Mouse (Mus musculus): Measurements from ENCODE around the gene Uox.

Uox gene

DNA sequence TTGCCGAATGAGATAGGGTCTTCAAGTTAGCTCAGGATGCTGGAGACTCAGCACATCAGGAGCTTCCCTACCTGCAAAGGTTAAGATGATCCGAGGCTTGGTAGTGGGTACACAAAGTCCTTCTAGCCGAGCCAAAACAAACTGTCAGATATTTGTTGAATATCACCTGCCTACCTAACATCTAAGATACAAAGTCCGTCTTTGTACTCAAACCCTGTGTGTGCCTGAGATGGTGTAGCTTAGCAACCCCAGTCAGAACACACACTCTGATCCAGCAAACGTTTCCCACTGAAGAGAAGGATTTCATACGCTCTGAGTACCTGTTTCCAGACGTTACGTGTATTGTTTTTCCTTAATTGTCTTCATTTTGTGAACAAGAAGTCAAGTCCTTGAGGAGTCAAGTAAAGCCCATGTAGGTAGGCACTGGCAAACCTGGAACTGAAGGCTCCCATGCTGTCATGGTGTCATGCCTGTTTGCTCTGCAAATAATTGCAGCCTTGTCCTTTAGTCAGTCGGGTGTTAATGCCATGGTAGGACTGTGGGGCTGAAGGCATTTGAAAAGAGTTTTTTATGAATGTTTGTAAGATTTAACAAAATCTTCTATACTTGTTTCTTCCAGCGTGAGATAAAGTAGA, at the start of gene Uox:
Gene Uox (plus strand): TSS at position 279 of the 635 bp plus-strand sequence.
- no peak for DNase-seq (ENCODE audit: low read depth)

DNA sequence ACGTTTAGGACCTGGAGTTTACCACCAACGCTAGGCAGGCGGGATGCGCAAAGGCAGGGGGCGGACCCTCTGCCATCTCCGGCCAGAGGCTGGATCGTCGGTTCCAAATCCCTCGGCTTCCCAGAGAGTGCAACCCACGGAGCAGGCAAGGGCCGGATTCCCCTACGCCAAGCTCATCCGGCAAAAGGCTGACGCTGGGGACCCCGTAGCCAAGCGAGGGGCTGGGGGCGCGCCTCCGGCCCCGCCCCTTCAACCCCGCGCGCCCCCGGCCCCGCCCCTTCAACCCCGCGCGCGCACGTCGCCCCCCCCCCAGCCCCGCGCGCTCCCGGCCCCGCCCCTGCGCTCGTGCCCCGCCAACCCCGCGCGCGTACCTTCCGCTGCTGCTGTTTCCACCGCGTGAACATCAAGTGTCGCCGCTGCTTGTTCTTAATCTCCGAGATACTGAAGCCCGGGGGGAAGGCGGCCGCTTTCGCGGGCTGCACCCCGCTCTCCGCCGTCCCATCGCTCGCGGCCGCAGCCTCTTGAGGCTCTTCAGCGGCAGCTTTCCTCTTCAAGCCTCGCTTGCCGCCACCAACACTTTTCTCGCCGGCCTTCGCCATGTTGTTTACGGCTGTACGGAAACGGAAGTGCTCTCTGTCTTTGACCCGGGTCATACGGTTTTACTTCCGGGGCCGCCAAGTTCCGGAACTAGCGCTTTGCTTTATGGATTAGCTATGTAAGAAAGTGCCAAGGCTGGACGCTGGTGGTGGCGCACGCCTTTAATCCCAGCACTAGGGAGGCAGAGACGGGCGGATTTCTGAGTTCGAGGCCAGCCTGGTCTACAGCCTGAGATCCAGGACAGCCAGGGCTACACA, 49.2 kb upstream of the Uox start, which contains the start of gene Rpf1:
Gene Rpf1 (minus strand): TSS at position 632 of the 854 bp plus-strand sequence.
- DNase-seq (ENCODE audit: low read depth) = peak; percentile 85

DNA sequence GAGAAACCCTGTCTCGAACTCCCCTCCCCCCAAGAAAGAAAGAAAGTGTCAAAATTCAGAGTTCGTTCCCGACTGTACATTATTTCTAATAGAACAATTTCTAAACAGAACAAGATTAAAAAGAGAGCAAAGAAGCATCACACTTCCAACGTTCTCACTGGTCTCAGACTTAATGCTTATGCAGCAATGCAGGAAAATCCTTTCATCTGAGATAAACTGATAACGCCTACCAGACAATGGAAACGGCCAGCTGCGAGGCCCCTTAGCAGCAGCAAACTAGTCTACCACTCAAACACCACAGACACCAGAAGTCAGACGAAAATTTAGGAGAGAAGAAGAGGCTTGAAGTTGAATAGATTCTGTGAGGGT, 48.6 kb upstream of the Uox start:
- no peak for DNase-seq (ENCODE audit: low read depth)

- DNase-seq (ENCODE audit: low read depth) = no peak
Measured at GRCm38 (mm10) chr3:146528335-146528734, 41.9 kb upstream of the Uox start.

DNA sequence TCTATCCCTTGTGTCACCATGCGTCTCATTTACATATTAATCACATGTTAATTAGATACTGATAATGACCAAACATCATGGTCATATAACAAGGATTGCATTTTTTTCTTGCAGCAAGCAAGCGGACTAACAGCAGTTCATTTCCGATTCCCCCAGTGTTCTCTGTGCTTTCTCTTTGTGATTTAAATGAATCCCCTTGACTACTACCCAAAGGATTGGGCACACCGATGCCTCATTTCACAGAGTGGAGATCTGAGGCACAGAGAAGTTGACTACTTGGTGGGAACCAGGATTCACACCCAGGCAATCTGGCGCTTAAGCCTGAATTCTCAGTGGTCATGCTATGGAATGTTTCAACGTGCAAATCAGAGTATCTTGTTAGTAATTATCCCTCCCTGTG, 35.2 kb upstream of the Uox start:
- no peak for DNase-seq (ENCODE audit: low read depth)

DNA sequence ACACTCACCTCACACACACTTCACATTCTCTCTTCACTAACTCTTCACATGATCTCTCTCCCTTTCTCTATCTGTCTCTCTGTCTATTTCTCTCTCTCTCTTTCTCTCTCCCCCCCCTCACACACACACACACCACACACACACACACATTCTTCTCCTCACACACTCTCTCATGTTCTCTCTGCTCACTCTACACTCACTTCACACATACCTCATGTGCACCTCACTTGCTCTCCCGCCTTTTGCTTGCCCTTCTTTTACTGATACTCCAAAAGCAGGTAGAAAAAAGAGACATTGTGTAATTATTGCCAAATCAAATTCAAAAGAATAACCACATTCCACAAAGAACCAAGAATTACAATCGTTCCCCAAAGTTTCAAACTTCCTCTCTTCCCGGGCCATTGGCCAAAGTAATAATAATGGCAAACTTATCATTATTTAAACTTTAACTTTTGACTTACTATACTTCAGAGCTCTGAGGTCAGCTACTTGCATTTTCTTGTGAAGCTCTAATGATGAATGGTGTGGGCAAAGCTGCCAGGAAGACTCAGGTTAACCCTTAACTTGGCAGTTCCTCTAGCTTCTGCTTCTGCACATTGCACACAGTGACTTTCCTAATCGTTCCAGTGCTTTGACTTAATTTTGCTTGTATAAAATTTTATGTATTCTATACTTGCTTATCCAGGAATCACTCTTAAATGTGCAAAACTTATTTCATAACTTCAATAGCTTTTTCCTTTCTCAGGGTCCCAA, 29.5 kb upstream of the Uox start:
- no peak for DNase-seq (ENCODE audit: low read depth)

GRCm38 (mm10) chr3:146543632-146544031, 26.6 kb upstream of the Uox start:
- DNase-seq (ENCODE audit: low read depth) = no peak

DNA sequence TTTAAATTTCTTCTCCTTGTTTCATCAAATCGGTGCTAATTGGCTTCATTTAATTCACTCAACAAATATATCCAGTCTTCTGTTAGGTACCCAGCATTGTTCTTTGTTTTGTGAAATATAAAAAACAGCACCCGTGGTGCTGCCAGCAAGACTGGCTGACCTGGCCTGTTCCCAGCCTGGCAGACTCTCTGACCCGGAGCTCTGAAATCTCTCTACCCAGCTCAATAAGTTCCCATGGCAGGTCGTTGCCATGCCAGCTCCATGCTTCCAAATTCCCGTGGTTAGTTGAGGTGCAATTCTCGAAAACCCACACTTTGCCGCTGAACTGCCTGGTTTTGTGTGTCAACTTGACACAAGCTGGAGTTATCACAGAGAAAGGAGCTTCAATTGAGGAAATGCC, 15.4 kb upstream of the Uox start:
- DNase-seq (ENCODE audit: low read depth) = no peak

DNA sequence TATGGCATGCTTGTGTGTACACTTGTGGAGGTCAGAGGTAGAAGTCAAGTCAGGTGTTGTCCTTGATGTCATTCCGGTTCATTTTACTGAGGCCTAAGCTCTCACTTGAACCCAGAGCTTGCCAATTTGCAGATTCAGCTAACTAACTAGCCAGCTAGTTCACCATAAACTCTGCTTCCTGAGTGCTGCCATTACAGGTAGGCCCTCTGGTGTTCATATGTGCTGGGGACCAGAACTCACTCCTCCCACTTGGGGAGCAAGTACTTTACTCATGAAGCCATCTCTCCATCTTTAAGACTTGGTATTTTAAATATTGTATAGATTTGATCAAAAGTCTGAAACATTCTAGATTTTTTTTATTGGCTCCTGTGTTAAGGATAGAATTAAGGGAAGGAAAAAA, 13.7 kb upstream of the Uox start:
- DNase-seq (ENCODE audit: low read depth) = no peak

DNA sequence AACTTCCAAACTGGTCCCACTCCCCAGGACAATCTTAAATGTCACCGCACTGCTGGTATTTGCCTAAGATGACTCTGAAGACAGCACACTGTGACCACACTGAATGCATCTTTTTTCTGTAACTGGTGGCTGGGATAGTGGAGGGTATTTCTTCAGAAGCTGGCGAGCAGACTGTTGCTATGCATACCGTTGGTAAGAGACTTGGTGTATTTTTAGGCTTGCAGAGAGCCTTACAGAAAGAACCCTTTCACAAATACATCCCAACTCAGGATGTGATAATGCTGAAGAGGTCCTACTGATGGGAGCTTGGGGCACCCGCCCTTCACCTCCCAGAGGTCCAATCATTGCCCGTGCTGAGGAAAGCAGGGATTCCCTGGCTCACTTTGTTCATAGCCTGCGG, 12.7 kb upstream of the Uox start:
- DNase-seq (ENCODE audit: low read depth) = no peak

DNA sequence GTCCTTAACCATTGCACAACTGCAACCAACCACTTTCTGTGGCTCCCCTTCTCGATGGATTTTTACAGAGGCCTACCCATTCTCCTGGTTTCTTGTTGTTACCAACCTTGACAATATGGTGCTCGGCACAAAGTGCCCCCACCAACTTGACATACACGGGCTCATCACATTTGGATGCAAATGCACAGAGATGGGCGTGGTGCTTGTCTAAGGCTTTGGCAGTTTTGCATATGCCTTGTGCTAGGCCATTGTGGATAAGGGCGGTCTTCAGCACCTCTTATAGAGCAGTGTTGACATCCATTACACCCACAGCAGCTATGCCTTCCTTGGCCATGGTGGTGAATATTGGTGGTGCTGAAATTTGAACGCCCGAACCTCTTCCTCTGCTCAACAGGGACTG, 7.3 kb upstream of the Uox start:
- DNase-seq (ENCODE audit: low read depth) = no peak

DNA sequence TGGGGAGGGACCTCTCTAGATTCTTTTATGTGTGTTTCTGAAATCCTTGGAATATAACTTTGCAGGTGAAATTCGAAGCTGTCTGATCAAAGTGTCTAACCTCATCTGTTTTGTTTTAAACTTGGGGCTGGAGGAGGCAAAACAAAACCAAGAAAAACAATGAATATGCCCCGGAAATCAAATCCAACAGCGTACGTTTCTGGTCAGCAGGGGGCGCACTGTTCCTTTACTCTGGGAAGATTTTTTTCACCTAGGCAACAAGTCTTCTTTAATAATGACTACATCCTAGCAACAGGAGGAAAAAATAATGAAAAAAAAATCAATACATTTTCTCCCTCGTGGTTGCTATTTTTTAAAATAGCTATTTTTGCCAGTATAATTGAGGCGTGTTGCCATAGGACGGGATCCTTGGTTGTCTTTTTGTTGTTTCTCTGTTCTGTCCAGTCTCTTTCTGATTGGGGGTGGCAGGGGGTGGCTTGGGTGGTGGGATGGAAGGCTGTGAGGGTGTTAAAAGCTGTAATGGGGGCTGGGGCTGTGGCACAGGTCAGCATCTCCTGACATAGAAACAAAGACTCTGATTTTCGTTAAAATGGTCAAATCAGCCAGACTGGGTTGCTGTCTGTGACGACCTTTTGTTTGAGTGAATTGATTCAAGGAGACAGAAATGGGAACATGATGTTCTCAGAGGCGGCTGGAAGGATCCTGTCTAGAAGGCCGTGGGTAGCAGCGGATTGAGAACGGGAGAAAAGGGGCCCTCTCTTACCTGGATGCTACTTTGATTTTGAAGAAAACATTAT, 5.8 kb upstream of the Uox start:
- peak; percentile 76 for DNase-seq (ENCODE audit: low read depth)

DNA sequence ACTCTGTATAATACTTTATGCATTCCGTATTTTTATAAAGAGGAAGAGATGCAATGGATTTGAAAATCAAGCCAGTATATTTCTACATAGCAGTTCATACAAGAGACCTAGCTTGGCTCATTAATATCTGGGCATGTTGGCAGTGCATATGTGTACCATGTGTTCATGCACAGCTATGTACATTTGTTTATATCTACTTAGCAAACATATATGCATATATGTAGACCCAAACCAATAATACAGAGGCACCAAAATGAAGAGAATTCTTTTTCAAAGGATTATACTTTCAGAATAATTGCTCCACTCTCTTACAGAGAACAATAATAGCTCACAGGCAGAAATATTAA, 5.2 kb upstream of the Uox start:
- no peak for DNase-seq (ENCODE audit: low read depth)

- no peak for DNase-seq (ENCODE audit: low read depth)
Measured at GRCm38 (mm10) chr3:146567366-146567765, 2.9 kb upstream of the Uox start.

- DNase-seq (ENCODE audit: low read depth) = no peak
Measured at GRCm38 (mm10) chr3:146567884-146568530, 2.2 kb upstream of the Uox start.

DNA sequence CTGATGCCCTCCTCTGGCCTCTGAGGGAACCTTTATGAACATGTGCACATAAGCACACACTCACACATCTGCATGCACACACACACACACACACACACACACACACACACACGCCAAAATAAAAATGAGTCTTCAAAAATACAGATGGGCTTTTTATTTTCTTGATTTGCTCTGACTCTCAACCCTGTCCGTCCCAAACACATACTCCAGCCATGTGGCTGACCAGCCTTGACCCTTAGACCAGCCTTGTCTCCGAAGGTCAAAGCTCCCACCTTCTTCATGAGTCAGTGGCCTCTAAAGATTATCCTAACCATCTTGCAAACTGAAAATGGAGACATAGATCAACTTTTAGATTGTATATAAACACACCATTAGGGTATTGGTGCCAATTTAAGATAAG, 632 bp upstream of the Uox start:
- DNase-seq (ENCODE audit: low read depth) = no peak

DNA sequence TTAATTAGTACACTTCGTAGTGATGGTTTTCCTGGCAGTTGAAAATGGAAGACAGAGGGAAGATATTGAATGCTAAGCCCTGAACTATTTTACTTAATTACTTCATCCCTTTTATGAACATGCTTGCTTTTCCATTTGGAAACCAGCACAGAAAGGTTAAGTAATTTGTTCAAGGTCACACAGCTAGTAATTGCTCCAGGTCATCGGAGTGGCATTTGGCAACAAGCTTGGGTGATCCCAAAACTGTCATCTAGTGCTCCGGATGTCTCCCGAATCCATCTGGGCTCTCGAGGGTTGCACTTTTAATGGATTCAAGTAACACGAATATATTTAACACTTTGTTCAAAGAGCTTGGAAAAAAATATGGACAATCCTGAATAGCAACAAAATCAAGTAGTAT, 713 bp downstream of the Uox start:
- no peak for DNase-seq (ENCODE audit: low read depth)

- DNase-seq (ENCODE audit: low read depth) = no peak
Measured at GRCm38 (mm10) chr3:146571341-146571740, 1.1 kb downstream of the Uox start.

- no peak for DNase-seq (ENCODE audit: low read depth)
Measured at GRCm38 (mm10) chr3:146577591-146577990, 7.4 kb downstream of the Uox start.

GRCm38 (mm10) chr3:146580039-146580729, 10.0 kb downstream of the Uox start:
- DNase-seq (ENCODE audit: low read depth) = no peak

- no peak for DNase-seq (ENCODE audit: low read depth)
Measured at GRCm38 (mm10) chr3:146583478-146583877, 13.3 kb downstream of the Uox start.

Data from c-Kit-positive CD71-negative TER-119-negative erythroid progenitor cells, embryonic 14.5 days (primary cell).